Mouse (Mus musculus): ENCODE results near the gene Erf.

DNA sequence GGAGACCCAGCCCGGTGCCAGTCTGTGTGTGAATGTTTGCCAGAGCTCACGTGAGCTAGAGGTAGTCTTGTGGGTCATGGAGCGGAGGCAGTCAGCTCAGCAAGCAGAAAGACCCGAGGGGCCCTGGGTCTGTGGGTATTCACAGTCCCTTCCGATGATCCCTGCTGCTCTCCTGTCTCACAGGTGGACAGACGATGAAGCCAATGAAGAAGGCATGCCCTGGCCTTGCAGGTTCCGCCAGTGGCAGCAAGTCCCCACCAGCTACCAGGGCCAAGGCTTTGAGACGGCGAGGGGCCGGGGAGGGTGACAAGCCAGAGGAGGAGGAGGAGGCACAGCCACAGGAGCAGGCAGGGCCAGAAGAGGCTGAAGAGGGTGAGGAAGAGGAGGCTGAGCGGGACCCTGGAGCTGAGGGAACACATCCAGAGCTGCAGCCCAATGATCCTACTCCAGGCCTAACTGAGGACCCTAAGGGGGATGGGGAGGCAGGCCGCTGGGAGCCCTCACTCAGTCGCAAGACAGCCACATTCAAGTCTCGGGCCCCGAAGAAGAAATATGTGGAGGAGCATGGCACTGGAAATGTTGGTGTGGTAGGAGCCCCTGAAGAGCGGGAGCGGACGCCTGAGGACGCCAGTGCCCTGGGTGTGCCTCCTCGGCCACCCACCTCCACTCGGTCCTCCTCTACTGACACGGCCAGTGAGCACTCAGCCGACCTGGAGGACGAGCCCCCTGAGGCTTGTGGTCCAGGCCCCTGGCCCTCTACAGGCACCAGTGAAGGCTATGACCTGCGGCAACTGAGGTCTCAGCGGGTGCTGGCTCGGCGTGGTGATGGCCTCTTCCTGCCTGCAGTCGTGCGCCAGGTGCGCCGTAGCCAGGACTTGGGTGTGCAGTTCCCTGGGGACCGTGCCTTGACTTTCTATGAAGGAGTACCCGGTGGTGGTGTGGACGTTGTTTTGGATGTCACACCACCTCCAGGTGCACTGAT is 20.4 kb upstream of the Erf start:
- TF ChIP-seq POLR2A (IDR thresholded peaks at IDR 0.05; ENCODE audit: borderline replicate concordance, extremely low read depth, low read depth, low read length) (no peak), CTCF (IDR thresholded peaks at IDR 0.05; ENCODE audit: insufficient read depth, low read length) (no peak)

All from lung, adult 2 months (tissue).